Mouse (Mus musculus) heart, adult 9 months (tissue): Measurements from ENCODE around the gene Lmf2.
A peak's percentile ranks its signal among the peaks of the same experiment; 100 is the strongest.

ENCODE experiments used
- DNase-seq, 2 experiments: peaks; one replicate each; pipeline ENCODE4 v3.0.0; 2022; ENCODE audit warnings: low spot score in 2 of 2

Gene Lmf2

DNA sequence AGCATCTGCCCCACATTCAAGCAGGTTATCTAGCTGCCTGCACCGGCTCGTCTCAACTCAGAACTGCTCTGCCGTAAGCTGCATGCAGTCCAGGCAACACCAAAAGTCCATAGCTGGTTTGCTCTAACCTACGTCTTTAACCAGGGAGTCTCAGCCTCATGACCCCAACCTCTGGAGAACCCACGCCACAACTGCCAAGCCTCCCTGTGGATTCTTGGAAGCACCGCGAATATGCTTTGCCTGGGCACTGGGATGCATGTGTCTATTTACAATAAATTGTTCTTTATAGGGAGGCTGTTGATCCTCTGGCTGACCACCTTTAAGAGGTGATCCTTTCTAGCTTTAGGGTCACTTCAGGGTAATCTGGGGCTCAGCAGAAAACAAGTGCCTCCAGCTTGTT, 17.1 kb upstream of the Lmf2 start:
- no peak for DNase-seq

DNA sequence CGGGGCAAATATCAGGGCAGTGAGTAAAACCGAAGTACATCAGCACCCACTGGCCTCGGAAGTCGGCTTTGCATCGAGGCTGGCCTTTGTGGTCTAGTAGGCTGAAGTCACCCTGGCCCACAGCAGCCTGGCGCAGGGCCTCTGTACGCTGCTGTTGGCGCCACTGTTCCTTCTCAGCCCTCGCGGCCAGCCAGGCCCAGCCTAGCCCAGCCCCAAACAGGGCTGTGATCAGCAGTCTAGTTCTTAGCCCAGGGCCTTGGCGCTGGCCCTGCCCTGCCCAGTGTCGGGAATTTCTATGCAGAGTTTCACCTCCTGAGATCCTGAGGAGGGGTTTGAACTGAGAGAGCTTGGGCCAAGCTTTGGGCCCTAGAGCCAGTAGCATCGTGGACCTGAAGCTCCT, 16.6 kb upstream of the Lmf2 start:
- no peak for DNase-seq

DNA sequence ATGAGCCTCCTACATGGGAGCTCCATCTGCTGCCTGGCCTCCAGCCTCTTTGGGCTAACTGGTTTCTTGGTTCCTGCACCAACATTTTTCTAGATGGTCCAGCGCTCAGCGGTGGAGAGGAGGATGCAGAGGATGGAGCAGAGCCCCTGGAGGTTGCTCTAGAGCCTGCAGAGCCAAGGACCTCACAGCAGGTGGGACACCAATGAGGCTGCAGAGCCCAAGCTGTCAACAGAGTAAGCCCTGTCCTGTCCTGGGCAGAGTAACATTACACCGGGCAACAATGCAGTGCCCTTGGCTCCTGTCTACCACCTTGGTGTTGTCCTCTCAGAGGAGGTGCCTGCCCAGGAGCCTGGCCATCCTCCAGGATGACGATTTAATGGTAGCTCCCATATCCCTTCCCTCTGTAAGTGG, 9.7 kb upstream of the Lmf2 start:
- no peak for DNase-seq

DNA sequence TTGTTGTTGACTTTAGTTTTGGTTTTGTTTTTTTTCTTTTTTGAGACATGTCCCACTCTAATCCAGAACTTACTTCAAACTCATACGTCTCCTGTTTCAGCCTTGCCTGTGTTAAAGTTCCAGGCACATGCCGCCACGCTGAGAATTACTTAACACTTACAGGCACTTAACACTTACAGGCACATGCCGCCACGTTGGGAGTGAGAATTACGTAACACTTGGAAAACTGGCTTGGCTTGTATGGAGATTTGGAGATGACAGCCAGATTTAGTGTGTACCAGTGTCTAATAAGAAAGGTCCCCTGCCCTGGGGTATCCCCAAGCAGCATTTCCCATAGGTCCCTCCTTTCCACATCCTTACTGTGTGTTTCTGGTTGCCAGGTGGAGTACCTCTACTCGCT, 7.6 kb upstream of the Lmf2 start:
- no peak for DNase-seq

DNA sequence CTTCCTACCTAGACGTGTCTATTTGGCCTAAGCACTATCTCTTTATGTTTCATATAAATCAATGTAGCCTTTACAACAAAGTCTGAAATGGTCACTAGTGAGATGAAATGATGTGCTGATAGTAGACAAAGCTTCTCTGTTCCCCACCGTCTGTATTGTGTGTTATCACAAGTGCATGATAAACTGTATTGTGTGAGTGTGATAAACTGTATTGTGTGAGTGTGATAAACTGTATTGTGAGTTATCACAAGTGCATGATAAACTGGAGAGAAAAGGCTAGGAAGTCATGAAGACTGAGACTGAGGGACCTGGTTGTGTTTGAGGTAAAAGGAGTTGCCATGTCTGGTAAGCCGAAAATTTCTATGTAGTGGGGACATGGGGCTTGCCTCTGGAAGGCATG, 3.3 kb upstream of the Lmf2 start:
- DNase-seq, result no peak

DNA sequence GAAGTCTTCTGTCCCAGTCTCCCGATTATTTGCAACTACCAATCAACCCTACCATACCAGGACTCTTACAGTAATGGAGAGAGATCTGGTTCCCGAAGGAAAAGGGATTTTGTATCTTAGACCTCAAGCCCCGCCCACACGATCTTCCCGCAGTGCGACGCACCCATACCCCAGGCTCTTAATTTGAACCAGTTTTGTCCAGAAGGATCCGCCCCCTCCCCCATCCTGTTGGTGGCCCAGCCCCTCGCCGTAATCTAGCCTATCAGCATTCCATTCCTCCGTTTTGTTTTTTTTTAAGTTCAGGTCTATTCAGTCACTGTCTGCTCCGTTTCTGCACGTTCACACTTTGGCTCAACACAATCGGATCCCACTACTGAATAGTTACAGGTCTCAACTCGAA, 913 bp upstream of the Lmf2 start:
- DNase-seq, result no peak

DNA sequence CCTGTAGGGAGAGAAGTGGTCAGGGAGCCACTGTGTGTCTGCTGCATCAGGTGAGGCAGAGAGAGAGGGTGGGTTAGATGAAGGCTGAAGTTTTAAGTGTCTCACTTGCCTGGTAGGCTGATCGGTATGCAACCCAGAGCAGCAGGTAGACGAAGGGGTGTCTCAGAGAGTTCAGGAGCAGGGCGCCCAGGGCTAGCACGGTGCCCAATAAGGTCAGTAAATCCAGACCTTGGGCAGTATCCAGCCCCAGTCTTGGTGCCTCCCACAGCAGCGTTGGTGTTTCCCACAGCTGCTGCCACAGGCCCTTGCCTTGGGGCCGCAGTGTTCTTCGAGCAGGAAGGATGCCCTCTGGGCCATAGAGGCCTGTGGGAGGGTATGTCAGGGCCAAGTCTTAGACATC, 1.0 kb downstream of the Lmf2 start:
- no peak for DNase-seq

GRCm38 (mm10) chr15:89353837-89354236, 1.6 kb downstream of the Lmf2 start:
- no peak for DNase-seq

DNA sequence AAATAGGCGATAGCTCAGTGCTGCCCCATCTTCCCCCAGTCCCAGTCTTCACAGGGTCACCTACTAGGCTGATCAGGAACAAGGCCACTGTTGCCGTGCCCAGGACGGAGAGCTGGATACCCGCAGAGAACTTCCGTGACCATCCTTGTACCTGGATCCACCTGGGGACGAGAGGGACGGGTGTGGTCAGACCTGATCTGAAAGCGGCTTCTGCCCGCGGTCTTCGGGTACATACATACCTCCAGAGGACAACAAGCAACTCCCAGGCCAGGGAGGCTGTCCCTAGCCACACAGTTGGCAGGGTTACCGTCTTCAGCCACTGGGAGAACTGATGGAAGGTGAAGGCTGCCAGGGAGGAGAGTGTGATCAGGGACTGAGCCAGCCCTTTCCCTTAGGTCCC, 2.7 kb downstream of the Lmf2 start:
- no peak for DNase-seq

DNA sequence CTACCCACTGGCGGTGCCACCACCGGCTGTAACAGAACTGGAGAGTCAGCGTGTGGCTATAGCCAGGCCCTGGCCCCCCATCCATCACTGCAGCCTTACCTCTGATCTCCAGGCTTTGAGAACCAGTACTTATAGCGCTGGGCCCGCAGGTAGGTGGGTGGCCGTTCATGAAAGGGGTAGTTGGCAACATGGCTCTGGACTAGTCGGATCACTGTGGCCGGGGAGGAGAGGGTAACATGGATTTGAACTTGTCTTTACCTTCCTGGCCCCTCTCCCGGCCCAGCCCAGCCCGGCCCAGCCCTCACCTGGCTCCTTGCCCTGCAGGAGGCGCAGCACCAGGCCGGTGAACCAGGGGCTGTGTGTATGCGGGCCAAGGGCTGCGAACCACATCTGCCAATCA, 3.4 kb downstream of the Lmf2 start:
- DNase-seq, result no peak

GRCm38 (mm10) chr15:89351302-89351701, 4.2 kb downstream of the Lmf2 start:
- DNase-seq, result no peak

GRCm38 (mm10) chr15:89350447-89350846, 5.0 kb downstream of the Lmf2 start:
- peak in 1 of 2 experiments; percentile 58 for DNase-seq

DNA sequence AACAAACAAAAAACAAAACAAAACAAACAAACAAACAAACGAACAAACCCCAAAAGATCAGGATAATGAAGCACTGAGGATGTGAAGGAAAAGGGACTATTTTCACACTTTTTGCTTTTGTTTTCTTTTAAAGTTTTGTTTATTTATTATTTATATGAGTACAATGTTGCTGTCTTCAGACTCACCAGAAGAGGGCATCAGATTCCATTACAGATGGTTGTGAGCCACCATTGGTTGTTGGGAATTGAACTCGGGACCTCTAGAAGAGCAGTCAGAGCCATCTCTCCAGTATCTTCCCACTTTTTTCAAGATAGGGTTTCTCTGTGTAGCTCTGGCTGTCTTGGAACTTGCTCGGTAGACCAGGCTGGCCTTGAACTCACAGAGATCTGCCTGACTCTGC, 12.1 kb downstream of the Lmf2 start:
- no peak for DNase-seq

GRCm38 (mm10) chr15:89341678-89342077, 13.8 kb downstream of the Lmf2 start:
- no peak for DNase-seq

DNA sequence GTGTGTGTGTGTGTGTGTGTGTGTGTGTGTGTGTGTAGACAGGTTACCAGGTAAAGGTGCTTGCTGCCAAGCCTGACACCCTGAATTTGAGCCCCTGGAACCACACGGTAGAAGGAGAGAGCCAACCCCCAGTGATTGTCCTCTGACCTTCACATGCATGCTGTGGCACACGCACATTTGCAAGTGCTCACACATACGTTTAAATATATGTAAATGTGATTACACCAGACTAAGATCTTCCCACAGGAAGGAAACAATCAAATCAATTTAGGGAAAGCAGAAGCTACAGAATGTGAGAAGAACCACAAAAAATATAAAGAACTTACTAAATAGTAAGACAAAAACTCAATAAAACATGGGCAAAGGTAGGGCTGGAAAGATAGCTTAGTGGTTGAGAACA, 15.3 kb downstream of the Lmf2 start:
- no peak for DNase-seq

GRCm38 (mm10) chr15:89339696-89340095, 15.8 kb downstream of the Lmf2 start:
- no peak for DNase-seq

- DNase-seq, result no peak
These were observed 19.0 kb downstream of the Lmf2 start for GRCm38 (mm10) chr15:89336422-89336821.

DNA sequence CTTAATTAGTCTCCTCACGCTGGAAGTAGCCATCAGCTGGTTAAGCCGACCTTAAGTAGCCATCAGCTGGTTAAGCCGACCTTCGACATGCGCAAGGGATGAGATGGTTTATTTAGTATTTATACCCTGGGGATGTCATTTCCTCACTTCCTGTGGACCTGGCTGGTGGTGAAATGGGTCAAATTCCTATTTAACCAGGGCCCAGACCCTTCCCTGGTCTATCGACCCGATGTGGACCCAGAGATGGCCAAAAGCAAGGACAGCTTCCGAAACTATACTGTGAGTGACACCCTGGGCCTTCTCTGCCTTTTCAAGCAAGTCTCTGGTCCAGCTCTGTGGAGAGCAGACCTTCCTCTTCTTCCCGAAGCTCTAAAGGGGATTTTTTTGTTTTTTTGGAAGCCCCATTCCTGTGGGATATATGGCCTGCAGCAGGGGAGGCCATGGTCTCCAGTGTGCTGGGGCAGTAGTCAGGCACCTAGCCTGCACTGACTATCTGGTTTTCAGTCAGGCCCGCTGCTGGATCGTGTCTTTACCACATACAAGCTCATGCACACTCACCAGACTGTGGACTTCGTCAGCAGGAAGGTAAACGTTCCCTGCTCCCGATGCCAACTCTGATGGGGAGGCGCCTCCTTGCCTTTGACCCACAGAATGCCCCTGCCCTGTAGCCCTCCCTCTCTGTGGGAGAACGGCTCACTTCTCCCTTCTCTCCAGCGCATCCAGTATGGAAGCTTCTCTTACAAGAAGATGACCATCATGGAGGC, 20.5 kb downstream of the Lmf2 start:
- no peak for DNase-seq

DNA sequence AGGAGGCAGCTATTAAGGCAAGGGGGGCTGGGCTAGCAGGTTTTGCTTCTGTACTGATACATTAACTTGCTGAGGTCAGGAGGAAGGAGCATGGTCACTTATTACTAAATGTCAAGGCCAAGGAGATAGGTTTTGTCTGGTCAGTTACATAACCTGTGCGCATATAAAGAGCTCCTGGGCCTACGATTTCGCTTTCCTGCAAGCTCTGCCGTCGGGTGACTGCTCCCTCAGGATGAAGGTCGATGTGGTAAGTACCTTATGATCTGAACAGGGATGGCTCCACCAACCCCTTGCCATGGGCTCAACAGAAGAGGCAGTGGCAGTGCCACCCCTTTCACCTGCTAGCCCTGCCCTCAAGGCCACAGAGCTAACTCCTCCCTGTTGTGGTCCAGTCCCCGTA, 21.2 kb downstream of the Lmf2 start, which contains the start of gene Miox:
Miox (plus strand) TSS at position 128 of the 400 bp plus-strand sequence.
- no peak for DNase-seq

- no peak for DNase-seq
These were observed 29.0 kb downstream of the Lmf2 start for GRCm38 (mm10) chr15:89326441-89326840.

DNA sequence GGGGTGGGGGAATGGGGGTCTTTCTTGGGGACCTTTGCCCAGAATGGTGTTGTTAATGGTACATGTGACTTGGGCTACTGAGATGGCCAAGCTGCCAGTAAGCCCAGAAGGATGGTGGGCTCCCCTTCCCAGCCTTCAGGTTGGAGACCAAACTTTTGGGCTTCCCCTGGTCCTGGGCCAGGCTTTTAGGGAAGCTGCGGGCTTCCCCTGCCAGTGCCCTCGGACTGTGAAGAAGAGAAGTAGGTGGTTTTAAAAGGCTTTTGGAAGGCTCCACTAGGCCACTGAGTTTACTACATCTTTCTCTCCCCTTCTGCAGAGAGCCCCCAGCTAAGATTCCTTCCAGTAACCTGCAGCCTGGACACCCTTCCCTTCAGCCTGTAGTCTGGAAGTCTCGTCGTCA, 31.8 kb downstream of the Lmf2 start:
- no peak for DNase-seq

DNA sequence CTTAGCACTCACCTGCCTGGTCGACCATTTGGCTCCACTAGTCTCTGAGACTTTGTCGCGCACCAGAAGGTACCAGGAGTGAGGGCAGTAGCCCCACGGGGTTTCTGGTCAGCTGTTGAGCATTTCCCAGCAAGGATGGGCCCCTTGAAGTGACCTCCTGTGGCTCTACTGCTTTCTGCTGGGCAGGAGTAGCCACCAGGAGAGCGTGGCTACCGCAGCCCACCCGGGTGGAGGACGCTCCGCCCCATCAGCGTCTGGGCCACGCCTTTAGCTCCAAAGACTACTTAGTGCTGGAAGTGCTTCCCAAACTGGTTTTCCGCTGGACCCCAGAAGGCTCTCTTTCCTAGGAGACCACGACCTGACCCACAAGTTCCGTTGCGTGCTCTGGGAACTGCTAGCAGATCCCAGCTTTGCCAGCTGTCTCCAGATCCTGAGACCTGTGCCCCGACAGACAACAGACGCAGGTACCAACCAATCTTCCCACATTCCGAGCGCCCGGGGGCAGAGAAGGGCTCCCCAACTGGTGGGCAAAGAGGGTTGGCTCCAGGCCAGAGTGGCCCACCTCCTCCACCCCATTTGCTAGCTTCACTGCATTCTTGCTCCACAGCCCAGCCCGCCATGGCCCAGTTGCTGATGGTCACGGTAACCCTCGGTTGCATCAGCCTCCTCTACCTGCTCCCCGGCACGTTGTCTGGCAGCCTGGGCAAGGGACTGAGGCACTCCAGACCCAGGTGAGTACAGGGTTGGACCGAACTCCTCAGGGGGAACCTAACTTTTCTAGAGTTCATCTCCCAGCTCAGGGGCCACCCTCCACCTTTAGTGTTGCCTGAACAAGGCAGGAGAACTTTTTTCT, 32.6 kb downstream of the Lmf2 start, which contains the start of gene Adm2:
Adm2 (plus strand) TSS at position 51 of the 853 bp plus-strand sequence.
- DNase-seq, result no peak

DNA sequence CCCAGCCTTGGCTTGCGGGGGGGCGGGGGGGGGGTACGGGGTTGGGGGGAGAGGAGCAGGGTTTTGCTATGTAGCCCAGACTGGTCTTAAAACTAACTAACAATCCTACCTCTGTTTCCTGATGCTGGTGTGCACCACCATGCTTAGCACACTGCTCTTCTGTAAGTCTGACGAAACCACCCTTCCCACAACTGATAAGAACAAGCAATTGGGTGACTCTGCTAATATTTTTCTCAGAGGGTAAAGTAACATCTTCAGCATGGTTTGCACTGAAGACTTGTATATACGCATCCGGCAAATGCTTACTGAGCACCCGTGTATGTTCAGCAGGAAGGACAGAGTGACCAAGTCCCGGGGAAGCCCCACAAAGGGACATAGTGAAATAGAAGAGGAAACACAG, 34.2 kb downstream of the Lmf2 start:
- DNase-seq, result no peak
